Mouse (Mus musculus) CD4-positive, CD25-positive, alpha-beta regulatory T cell, adult 9 weeks (primary cell): ENCODE data around the gene Tbx10. TPM values are rescaled to one million over a fixed set of nuclear protein-coding genes. Genes with fewer than 3 reads are reported as not detected.

ENCODE experiments used
- polyA plus RNA-seq: library from polyadenylated mRNA; unstranded; fragments of 100-300 nt; shearing (Covaris generic); gene quantifications from one replicate; pipeline ENCODE4 v1.2.1, GENCODE M21; 2017

Gene Tbx10
- polyA plus RNA-seq: not detected

GRCm38 (mm10) chr19:3992416-3992815 is at the start of gene Tbx10:
Gene Tbx10 (plus strand): TSS chr19:3992752.

GRCm38 (mm10) chr19:3958470-3958869 is 34.1 kb upstream of the Tbx10 start, which contains the start of gene Aldh3b3:
Gene Aldh3b3 (plus strand): TSS chr19:3958645.

GRCm38 (mm10) chr19:3972229-3972628 is 20.3 kb upstream of the Tbx10 start, which contains the start of gene Aldh3b2:
Gene Aldh3b2 (plus strand): TSS chr19:3972328.

GRCm38 (mm10) chr19:3986334-3986733 is 6.2 kb upstream of the Tbx10 start, which contains the start of gene Acy3:
Gene Acy3 (plus strand): TSS chr19:3986570.

GRCm38 (mm10) chr19:4000119-4000900 is 7.8 kb downstream of the Tbx10 start, which contains the start of the genes Nudt8 and Gm49405:
Gene Nudt8 (plus strand): TSS chr19:4000580.
Gene Gm49405 (plus strand): TSS chr19:4000626.

DNA sequence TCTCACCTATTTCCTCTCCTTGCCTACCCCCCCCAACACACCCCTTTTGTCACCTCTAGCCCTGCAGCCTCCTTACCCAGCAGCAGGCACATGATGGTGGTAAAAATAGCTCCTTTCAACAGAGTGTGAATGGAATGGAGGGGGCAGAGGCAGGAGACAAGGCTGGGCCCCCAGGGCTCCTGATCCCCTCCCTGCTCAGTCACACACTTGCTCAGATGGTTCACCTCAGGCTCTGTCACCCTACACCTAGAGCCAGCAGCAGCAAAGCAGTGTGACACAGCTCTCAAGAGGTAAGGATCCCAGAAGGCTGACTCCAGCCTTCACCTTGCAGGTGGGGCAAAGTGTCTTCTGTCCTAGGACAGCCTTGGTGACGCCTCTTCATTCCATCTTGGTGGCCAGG is 10.6 kb downstream of the Tbx10 start, which contains the start of gene Doc2g:
Gene Doc2g (plus strand): TSS at position 202 of the 400 bp plus-strand sequence.

DNA sequence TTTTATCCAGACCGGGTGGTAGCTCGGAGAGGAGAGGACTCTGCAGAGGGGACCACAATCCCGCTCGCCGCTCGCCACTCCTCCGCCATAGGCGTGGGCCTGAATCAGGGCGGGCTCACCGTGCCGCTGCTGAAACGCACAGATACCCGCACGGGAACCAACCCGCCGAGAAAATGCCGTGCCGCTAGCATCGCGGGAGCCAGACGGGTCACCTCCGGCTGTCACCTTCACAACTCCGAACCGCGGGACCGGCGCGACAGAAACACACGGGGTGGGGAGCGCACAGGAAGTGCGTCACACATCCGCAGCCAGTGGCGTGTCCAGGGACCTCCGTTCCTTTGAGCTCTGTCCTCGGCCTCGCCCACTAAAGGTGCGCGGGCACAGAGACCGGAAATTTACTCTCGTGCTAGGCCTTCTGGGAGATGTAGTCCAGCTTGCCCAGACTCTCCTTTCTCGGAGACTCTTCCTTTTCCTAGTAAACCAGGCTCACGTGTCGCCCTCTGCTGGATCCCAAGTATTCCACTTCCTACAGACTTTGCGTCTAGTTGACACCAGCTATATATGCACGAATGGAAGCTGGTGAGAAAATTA is 20.0 kb downstream of the Tbx10 start, which contains the start of gene Ndufv1:
Gene Ndufv1 (minus strand): TSS at position 375 of the 591 bp plus-strand sequence.

GRCm38 (mm10) chr19:4037788-4038232 is 45.3 kb downstream of the Tbx10 start, which contains the start of gene Gstp1:
Gene Gstp1 (minus strand): TSS chr19:4037985.

DNA sequence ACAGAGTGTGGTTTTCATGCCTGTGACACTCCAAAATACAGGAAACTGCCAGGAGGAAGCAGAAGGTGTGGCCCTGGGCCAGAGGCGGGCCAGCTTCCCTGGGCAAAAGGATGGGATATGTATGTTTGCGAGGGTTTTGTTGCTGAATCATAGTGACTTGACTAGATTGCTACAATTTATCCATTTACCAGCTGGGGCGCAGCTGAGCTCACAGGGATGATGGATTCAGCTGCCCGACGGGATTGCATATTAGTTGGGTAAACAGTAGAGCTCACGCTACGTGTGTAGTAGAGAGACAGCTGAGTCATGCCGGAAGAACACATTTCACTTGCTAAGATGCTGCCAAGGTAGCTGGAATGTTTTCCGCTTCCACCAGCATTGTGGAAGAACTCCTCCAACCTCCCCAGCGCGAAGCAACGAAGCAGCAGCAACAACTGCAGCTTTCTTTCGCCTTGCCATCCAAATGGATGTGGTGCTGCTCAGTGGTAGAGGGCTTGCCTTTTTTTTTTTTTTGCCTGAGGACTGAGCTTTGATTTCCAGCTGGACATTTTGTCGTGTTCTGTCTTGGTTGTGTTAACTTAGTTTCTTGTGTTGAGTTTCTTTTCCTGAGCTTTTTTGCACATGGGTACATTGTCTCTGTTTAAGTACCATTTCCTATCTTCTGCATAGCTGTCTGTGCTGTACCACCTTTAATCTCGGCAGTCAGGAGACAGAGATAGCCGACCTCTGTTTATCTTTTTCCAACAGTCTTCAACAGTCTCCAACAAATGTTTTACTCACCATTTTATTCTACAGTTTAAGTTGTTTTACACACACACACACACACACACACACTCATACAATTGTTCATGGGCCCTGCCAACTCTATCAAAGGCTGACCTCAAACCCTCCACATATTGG is 53.7 kb downstream of the Tbx10 start, which contains the start of gene Gstp2:
Gene Gstp2 (minus strand): TSS at position 58 of the 900 bp plus-strand sequence.

Other genes with a start within 250 kb of the Tbx10 start
- gene Kmt5b, start 225.3 kb upstream of the Tbx10 start, polyA plus RNA-seq: 33.8 TPM
- gene Chka, start 141.0 kb upstream of the Tbx10 start, polyA plus RNA-seq: 2.1 TPM
- gene Tcirg1, start 85.6 kb upstream of the Tbx10 start, polyA plus RNA-seq: 63.1 TPM
- gene Ndufs8, start 80.0 kb upstream of the Tbx10 start, polyA plus RNA-seq: 259 TPM
- gene Aldh3b1, start 62.9 kb upstream of the Tbx10 start, polyA plus RNA-seq: 0.29 TPM
- 47.5 TPM for gene Unc93b1, start 57.6 kb upstream of the Tbx10 start, polyA plus RNA-seq
- gene Aldh3b3, start 34.1 kb upstream of the Tbx10 start, polyA plus RNA-seq: not detected
- not detected for gene Aldh3b2, start 20.4 kb upstream of the Tbx10 start, polyA plus RNA-seq
- gene Acy3, start 6.2 kb upstream of the Tbx10 start, polyA plus RNA-seq: 0.71 TPM
- 9.1 TPM for gene Nudt8, start 7.8 kb downstream of the Tbx10 start, polyA plus RNA-seq
- gene Gm49405, start 7.9 kb downstream of the Tbx10 start, polyA plus RNA-seq: 1.4 TPM
- 2.1 TPM for gene Doc2g, start 10.6 kb downstream of the Tbx10 start, polyA plus RNA-seq
- gene Ndufv1, start 20.1 kb downstream of the Tbx10 start, polyA plus RNA-seq: 169 TPM
- 708 TPM for gene Gstp1, start 45.2 kb downstream of the Tbx10 start, polyA plus RNA-seq
- 3.2 TPM for gene Gstp2, start 53.3 kb downstream of the Tbx10 start, polyA plus RNA-seq
- gene Gstp3, start 66.8 kb downstream of the Tbx10 start, polyA plus RNA-seq: 149 TPM
- not detected for gene Cabp2, start 88.8 kb downstream of the Tbx10 start, polyA plus RNA-seq
- 1,029 TPM for gene Cdk2ap2, start 104.4 kb downstream of the Tbx10 start, polyA plus RNA-seq
- 346 TPM for gene Pitpnm1, start 107.2 kb downstream of the Tbx10 start, polyA plus RNA-seq
- gene Aip, start 133.1 kb downstream of the Tbx10 start, polyA plus RNA-seq: 228 TPM
- gene Gpr152, start 147.0 kb downstream of the Tbx10 start, polyA plus RNA-seq: not detected
- gene Cabp4, start 151.3 kb downstream of the Tbx10 start, polyA plus RNA-seq: 0.38 TPM
- 424 TPM for gene Coro1b, start 155.9 kb downstream of the Tbx10 start, polyA plus RNA-seq
- 1,706 TPM for gene Ptprcap, start 160.9 kb downstream of the Tbx10 start, polyA plus RNA-seq
- 58.8 TPM for gene Rps6kb2, start 170.6 kb downstream of the Tbx10 start, polyA plus RNA-seq
- 11.0 TPM for gene Carns1, start 182.7 kb downstream of the Tbx10 start, polyA plus RNA-seq
- gene Tbc1d10c, start 198.5 kb downstream of the Tbx10 start, polyA plus RNA-seq: 828 TPM
- 1,287 TPM for gene Ppp1ca, start 199.3 kb downstream of the Tbx10 start, polyA plus RNA-seq
- 82.8 TPM for gene Rad9a, start 208.9 kb downstream of the Tbx10 start, polyA plus RNA-seq
- gene Clcf1, start 221.5 kb downstream of the Tbx10 start, polyA plus RNA-seq: 39.2 TPM
- not detected for gene AC109138.7, start 221.6 kb downstream of the Tbx10 start, polyA plus RNA-seq
- 139 TPM for gene Pold4, start 239.1 kb downstream of the Tbx10 start, polyA plus RNA-seq